Mouse (Mus musculus) kidney, embryonic 15.5 days (tissue): ENCODE measurements around the gene Icam5. TPM values are rescaled to one million over a fixed set of nuclear protein-coding genes. Genes with fewer than 3 reads are reported as not detected.
A peak's percentile ranks its signal among the peaks of the same experiment; 100 is the strongest.
"Not testable (repeated sequence)": the region's sequence is repeated elsewhere in the genome, so short reads cannot be mapped to it uniquely, and the experiment has no call there.

ENCODE experiments used
- ATAC-seq: fragments of 200-750 bp; cut with Nextera tagmentation; replicated peaks from 2 replicates; pipeline ENCODE4 v1.8.0; 2017; ENCODE audit warnings: moderate TSS enrichment; ENCODE audit not compliant: low FRiP score
- H3K27ac ChIP-seq: fragments of 300-500 bp; sonication (generic); 2 replicates; pipeline ENCODE4 v1.5.1; 2015; ENCODE audit warnings: mild to moderate bottlenecking, inconsistent platforms
- H3K27me3 ChIP-seq: fragments of 300-500 bp; sonication (generic); 2 replicates; pipeline ENCODE4 v1.6.1; 2015; ENCODE audit warnings: inconsistent platforms
- H3K36me3 ChIP-seq: fragments of 300-500 bp; sonication (generic); 2 replicates; pipeline ENCODE4 v1.6.1; 2015; ENCODE audit warnings: inconsistent platforms
- H3K4me1 ChIP-seq: fragments of 300-500 bp; sonication (generic); 2 replicates; pipeline ENCODE4 v1.6.1; 2015; ENCODE audit warnings: inconsistent platforms
- H3K4me2 ChIP-seq: fragments of 300-500 bp; sonication (generic); 2 replicates; pipeline ENCODE4 v1.6.1; 2015; ENCODE audit warnings: moderate library complexity, mild to moderate bottlenecking, inconsistent platforms
- H3K4me3 ChIP-seq: fragments of 300-500 bp; sonication (generic); replicated peaks from 2 replicates; pipeline ENCODE4 v1.5.1; 2015; ENCODE audit warnings: mild to moderate bottlenecking, inconsistent platforms
- H3K9ac ChIP-seq: fragments of 300-500 bp; sonication (generic); 2 replicates; pipeline ENCODE4 v1.6.1; 2015; ENCODE audit warnings: mild to moderate bottlenecking, inconsistent platforms
- H3K9me3 ChIP-seq: fragments of 300-500 bp; sonication (generic); replicated peaks from 2 replicates; pipeline ENCODE4 v1.6.1; 2016; ENCODE audit warnings: inconsistent platforms
- WGBS: fragments of 180-500 bp; shearing (Covaris S2); methylation state at CpG from one replicate; pipeline ENCODE4 v1.1.7; 2015; ENCODE audit warnings: mixed read lengths; 5-methylcytosine and 5-hydroxymethylcytosine counted together
- polyA plus RNA-seq: library from polyadenylated mRNA; unstranded; fragments of >200 nt; fragmentation: Nextera tagmentation; extraction: Ambion mirVana; gene quantifications from 2 replicates; pipeline ENCODE4 v1.2.1, GENCODE M21; 2015

The Icam5 gene
- polyA plus RNA-seq, 1 experiment from 2014 or later: 0.38 TPM

GRCm38 (mm10) chr9:21001651-21002200 is 30.1 kb upstream of the Icam5 start:
- Histone ChIP-seq H3K4me1 (peaks cover 7% of the 10 kb centered on the region), H3K36me3 (peaks cover 21% of the 10 kb centered on the region), H3K9me3 (no peaks in the 10 kb centered on the region), H3K4me3 (peak overlapping the region; percentile 68), H3K4me2 (peak overlapping the region; percentile 88; the same call in 1 of the 2 replicates), H3K27me3 (no peaks in the 10 kb centered on the region), H3K27ac (no peak overlapping the region), H3K9ac (no peak overlapping the region)
- WGBS: 49% methylated on average over 6 of the region's 6 CpGs
- no peak for ATAC-seq

- Histone ChIP-seq H3K4me3 (peak overlapping the region; percentile 68), H3K36me3 (peaks cover 26% of the 10 kb centered on the region), H3K4me1 (peaks cover 7% of the 10 kb centered on the region), H3K27ac (peak overlapping the region; percentile 78), H3K9ac (peak overlapping the region; percentile 71), H3K9me3 (no peaks in the 10 kb centered on the region), H3K4me2 (peak overlapping the region; percentile 88), H3K27me3 (no peaks in the 10 kb centered on the region)
- 9% methylated on average over 7 of the region's 7 CpGs for WGBS
- peak; percentile 40 for ATAC-seq
Measured at GRCm38 (mm10) chr9:21002270-21002626, 29.6 kb upstream of the Icam5 start.

- Histone ChIP-seq H3K4me1 (peaks cover 7% of the 10 kb centered on the region), H3K27ac (peak within 1 kb of the TSS; percentile 78), H3K9me3 (no peaks in the 10 kb centered on the region), H3K27me3 (no peaks in the 10 kb centered on the region), H3K4me2 (peak within 1 kb of the TSS; percentile 88), H3K4me3 (peak within 1 kb of the TSS; percentile 68), H3K9ac (peak within 1 kb of the TSS; percentile 71), H3K36me3 (peaks cover 33% of the 10 kb centered on the region)
- WGBS: under 1% methylated on average over 72 of the region's 72 CpGs
- peak; percentile 88 for ATAC-seq
Measured at GRCm38 (mm10) chr9:21002627-21003551, 29.0 kb upstream of the Icam5 start, which contains the start of gene Mrpl4. TSS of gene Mrpl4 (plus strand) at chr9:21002738.

- Histone ChIP-seq H3K4me3 (no peak overlapping the region), H3K36me3 (peaks cover 48% of the 10 kb centered on the region), H3K9ac (no peak overlapping the region), H3K4me1 (peaks cover 16% of the 10 kb centered on the region), H3K27me3 (no peaks in the 10 kb centered on the region), H3K9me3 (no peaks in the 10 kb centered on the region), H3K4me2 (no peak overlapping the region), H3K27ac (no peak overlapping the region)
- no peak for ATAC-seq
- WGBS: 91% methylated on average over 10 of the region's 10 CpGs
Measured at GRCm38 (mm10) chr9:21007313-21007952, 24.4 kb upstream of the Icam5 start.

- Histone ChIP-seq H3K9me3 (no peaks in the 10 kb centered on the region), H3K27me3 (no peaks in the 10 kb centered on the region)
Measured at GRCm38 (mm10) chr9:21008007-21008406, 23.9 kb upstream of the Icam5 start.

GRCm38 (mm10) chr9:21010362-21010761 is 21.5 kb upstream of the Icam5 start:
- H3K27ac ChIP-seq: no peak overlapping the region
- ATAC-seq: no peak
- no peak overlapping the region for H3K4me2 ChIP-seq
- no peak overlapping the region for H3K9ac ChIP-seq
- peaks cover 7% of the 10 kb centered on the region; the same call in 1 of the 2 replicates for H3K27me3 ChIP-seq
- no peak overlapping the region for H3K4me3 ChIP-seq
- peaks cover 18% of the 10 kb centered on the region for H3K4me1 ChIP-seq
- H3K36me3 ChIP-seq: peaks cover 40% of the 10 kb centered on the region
- 36% methylated on average over 2 of the region's 2 CpGs for WGBS
- no peaks in the 10 kb centered on the region for H3K9me3 ChIP-seq

More at GRCm38 (mm10) chr9:21008007-21008406, 23.9 kb upstream of the Icam5 start:
- WGBS: 85% methylated on average over 7 of the region's 7 CpGs
- Histone ChIP-seq H3K36me3 (peaks cover 48% of the 10 kb centered on the region), H3K9ac (no peak overlapping the region), H3K4me2 (no peak overlapping the region), H3K4me1 (peaks cover 16% of the 10 kb centered on the region), H3K27ac (no peak overlapping the region), H3K4me3 (no peak overlapping the region)
- ATAC-seq: no peak

- H3K4me3 ChIP-seq, H3K9ac ChIP-seq, H3K27ac ChIP-seq, ATAC-seq, H3K9me3 ChIP-seq, H3K4me2 ChIP-seq: not testable (repeated sequence)
- Histone ChIP-seq H3K4me1 (peaks cover 25% of the 10 kb centered on the region), H3K27me3 (peaks cover 14% of the 10 kb centered on the region), H3K36me3 (peaks cover 34% of the 10 kb centered on the region)
- WGBS: 73% methylated on average over 9 of the region's 9 CpGs
Measured at GRCm38 (mm10) chr9:21010939-21011541, 20.8 kb upstream of the Icam5 start.

GRCm38 (mm10) chr9:21011846-21012312 is 20.0 kb upstream of the Icam5 start:
- Histone ChIP-seq H3K27ac (peak overlapping the region; percentile 78), H3K9ac (no peak overlapping the region), H3K4me2 (no peak overlapping the region), H3K4me1 (peaks cover 32% of the 10 kb centered on the region), H3K36me3 (peaks cover 25% of the 10 kb centered on the region), H3K4me3 (no peak overlapping the region), H3K9me3 (no peaks in the 10 kb centered on the region), H3K27me3 (peaks cover 22% of the 10 kb centered on the region)
- no peak for ATAC-seq
- whole genome bisulfite sequencing: 47% methylated on average over 5 of the region's 5 CpGs

GRCm38 (mm10) chr9:21012368-21012767 is 19.5 kb upstream of the Icam5 start:
- H3K27ac ChIP-seq: peak overlapping the region; percentile 78
- H3K4me2 ChIP-seq: no peak overlapping the region

GRCm38 (mm10) chr9:21014691-21015570 is 16.9 kb upstream of the Icam5 start:
- Histone ChIP-seq H3K27me3 (peaks cover 40% of the 10 kb centered on the region), H3K9ac (peak overlapping the region; percentile 38; the same call in 1 of the 2 replicates), H3K27ac (peak overlapping the region; percentile 52), H3K4me2 (peak overlapping the region; percentile 78), H3K4me3 (peak overlapping the region; percentile 47), H3K4me1 (peaks cover 37% of the 10 kb centered on the region), H3K36me3 (no peaks in the 10 kb centered on the region), H3K9me3 (no peaks in the 10 kb centered on the region)
- ATAC-seq: peak; percentile 31; the same call in 1 of the 2 replicates
- WGBS: 3% methylated on average over 29 of the region's 29 CpGs

More at GRCm38 (mm10) chr9:21012368-21012767, 19.5 kb upstream of the Icam5 start:
- Histone ChIP-seq H3K36me3 (peaks cover 20% of the 10 kb centered on the region), H3K27me3 (peaks cover 27% of the 10 kb centered on the region), H3K9me3 (no peaks in the 10 kb centered on the region), H3K4me3 (no peak overlapping the region), H3K4me1 (peaks cover 37% of the 10 kb centered on the region), H3K9ac (no peak overlapping the region)
- no peak for ATAC-seq
- WGBS: 64% methylated on average over 1 of the region's 1 CpGs
